Mouse (Mus musculus) heart, postnatal 25 days (tissue): ENCODE results near the gene Fam89a. TPM values are rescaled to one million over a fixed set of nuclear protein-coding genes. Genes with fewer than 3 reads are reported as not detected.

ENCODE experiments used
- DNase-seq: peaks from one replicate; pipeline ENCODE4 v3.0.0; 2022; ENCODE audit warnings: low spot score
- intact Hi-C: fragments of 180-260 bp; cut with DNase I; formaldehyde crosslinking; loops from one replicate; pipeline ENCODE4 v1.15.1; 2025
- total RNA-seq, 2 experiments: library from RNA; stranded (reverse); gene quantifications; 2 replicates each; pipeline ENCODE4 v1.2.3; 2021

The Fam89a gene
- 1 to 10 TPM in 1 of 2 experiments, under 1 TPM in 1; 0.78 to 1.2 TPM for total RNA-seq

GRCm38 (mm10) chr8:124751709-124752173 lies at the start of gene Fam89a:
TSS of gene Fam89a (minus strand) at chr8:124751832.
- peak; percentile 10 for DNase-seq
- intact Hi-C loops = no loop called here

DNA sequence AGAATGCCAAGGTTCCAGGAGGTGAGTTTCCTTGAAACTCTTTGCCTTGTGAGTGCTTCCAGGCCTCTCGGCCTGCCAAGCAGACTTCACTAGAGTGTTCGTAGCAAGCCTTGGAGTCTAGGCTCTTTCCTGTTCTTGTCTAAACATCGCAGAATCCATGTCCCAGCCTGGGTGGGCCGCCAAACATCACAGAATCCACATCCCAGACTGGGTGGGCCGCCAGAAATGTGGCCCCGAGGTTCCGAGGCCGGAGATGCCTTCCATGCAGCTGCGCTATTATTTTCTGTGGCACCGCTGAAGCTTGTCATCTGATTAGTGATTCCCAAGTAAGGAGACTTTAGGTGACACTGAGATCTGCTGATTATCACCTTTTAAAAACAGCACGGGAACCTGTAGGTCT lies 48.9 kb upstream of the Fam89a start:
- DNase-seq = no peak
- intact Hi-C loops = no loop called here

- no peak for DNase-seq
- intact Hi-C loops = no loop called here
Measured at GRCm38 (mm10) chr8:124795781-124796488, 44.3 kb upstream of the Fam89a start.

- no peak for DNase-seq
- intact Hi-C loops = no loop called here
Measured at GRCm38 (mm10) chr8:124794486-124794780, 42.8 kb upstream of the Fam89a start.

DNA sequence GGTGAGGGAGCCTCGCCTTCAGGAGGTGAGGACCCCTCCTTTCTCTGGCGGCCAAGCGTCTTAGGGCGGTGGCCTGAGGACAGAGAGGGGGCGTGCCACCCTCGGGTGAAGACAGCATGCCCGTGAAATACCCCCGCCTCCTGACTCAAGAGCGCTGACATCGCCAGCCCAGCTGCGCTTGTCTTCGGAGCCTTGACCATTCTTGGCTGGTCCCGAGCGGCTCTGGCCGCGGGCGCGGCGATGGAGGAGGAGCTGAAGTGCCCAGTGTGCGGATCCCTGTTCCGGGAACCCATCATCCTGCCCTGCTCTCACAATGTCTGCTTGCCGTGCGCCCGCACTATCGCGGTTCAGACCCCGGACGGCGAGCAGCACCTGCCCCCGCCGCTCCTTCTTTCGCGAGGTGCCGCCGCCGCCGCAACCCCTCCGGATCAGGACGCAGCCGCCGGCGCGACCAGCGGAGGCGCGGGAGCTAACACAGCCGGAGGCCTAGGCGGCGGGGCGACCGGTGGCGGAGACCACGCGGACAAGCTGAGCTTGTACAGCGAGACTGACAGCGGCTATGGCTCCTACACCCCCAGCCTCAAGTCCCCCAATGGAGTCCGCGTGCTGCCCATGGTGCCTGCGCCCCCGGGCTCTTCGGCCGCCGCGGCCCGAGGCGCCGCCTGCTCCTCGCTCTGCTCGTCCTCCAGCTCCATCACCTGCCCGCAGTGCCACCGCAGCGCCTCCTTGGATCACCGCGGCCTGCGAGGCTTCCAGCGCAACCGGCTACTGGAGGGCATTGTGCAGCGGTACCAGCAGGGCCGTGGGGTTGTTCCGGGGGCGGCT lies 42.2 kb upstream of the Fam89a start:
- DNase-seq = no peak
- intact Hi-C loops = no loop called here

DNA sequence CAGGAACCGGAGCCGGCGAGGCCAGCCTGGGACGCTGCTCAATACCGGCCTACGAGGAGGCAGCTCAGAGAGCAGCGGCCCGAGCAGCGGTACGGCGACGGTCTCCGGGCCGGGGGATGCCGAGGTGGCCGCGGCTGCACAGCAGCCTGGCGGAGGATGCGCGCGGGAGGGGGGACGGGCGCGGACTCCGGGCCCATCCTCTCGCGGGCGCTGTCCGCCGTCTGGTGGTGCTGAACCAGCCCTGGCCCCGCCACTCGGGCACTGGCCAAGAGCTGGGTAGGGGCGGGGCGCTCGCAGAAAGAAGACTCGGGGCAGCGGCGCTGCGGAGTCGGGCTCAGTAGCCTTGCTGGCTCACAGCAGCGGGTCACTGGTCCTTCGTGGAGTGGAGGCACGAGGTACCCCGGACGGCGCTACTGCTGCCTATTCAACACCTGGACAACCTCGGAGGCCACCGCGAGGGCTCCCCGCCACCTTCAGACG lies 41.6 kb upstream of the Fam89a start:
- intact Hi-C loops = no loop called here
- DNase-seq = peak; percentile 54

- DNase-seq = no peak
- intact Hi-C loops = no loop called here
Measured at GRCm38 (mm10) chr8:124792708-124793107, 41.1 kb upstream of the Fam89a start, which contains the start of gene Trim67. TSS of gene Trim67 (plus strand) at chr8:124793092.

- intact Hi-C loops = no loop called here
- no peak for DNase-seq
Measured at GRCm38 (mm10) chr8:124792186-124792585, 40.6 kb upstream of the Fam89a start.

DNA sequence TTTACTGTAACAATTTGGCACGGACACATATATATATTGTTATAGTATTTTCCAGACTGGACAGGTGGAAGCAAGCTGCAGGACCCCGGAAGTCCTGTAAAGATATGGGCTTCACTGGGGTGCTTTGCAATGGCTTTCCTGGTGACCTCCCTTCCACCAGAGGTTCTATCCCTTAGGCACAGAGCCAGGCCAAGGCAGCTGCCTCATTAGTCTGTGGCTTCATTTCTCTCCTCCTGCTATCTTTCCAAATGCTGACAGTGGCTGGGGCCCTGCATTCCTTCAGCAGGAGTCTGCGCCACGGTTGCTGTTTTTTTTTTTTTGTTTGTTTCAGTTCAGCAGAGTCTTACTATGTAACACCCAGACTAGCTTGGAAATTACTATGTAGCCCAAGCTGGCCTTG lies 40.1 kb upstream of the Fam89a start:
- intact Hi-C loops = no loop called here
- DNase-seq = no peak

- intact Hi-C loops = no loop called here
- DNase-seq = no peak
Measured at GRCm38 (mm10) chr8:124790676-124791075, 39.0 kb upstream of the Fam89a start.

GRCm38 (mm10) chr8:124784613-124785012 lies 33.0 kb upstream of the Fam89a start:
- intact Hi-C loops = no loop called here
- DNase-seq = no peak

DNA sequence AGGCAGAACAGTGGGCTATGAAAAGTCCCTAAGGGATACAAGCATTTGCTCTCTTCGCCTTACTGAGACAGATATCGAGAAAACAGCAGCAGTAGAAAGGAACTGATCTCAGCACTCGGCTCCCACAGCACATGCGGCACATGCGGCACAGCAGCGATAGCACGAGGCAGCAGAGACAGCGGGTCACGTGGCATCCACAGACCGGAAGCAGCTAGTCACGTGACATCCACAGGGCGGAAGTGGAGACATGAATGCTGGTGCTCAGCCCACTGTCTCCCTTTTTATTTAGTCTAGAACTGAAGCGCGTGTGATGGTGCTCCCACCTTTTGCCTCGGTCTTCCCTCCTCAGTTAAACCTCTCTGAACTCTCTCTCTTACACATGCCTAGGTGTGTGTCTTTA lies 31.6 kb upstream of the Fam89a start:
- no peak for DNase-seq
- intact Hi-C loops = no loop called here

GRCm38 (mm10) chr8:124782431-124782830 lies 30.8 kb upstream of the Fam89a start:
- intact Hi-C loops = no loop called here
- no peak for DNase-seq

DNA sequence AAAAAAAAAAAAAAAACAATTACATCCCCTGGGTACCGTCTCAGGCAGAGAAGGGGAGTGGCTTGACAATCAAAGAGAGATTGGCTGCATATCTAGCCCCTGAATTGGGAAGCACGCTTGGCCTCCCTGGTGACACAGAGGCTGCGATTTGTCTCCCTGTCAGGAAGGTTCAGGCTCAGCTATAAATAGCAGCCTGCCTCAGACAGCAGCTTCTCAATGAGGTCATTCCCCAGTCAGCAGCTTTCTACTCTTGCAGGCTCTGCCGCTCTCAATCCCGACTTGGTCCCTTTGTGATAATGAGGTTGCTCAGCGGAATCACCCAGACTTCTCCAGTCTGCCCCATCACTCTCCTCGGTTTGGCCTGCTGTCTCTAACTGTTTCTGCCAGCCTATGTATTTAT lies 28.6 kb upstream of the Fam89a start:
- intact Hi-C loops = no loop called here
- peak; percentile 14 for DNase-seq

DNA sequence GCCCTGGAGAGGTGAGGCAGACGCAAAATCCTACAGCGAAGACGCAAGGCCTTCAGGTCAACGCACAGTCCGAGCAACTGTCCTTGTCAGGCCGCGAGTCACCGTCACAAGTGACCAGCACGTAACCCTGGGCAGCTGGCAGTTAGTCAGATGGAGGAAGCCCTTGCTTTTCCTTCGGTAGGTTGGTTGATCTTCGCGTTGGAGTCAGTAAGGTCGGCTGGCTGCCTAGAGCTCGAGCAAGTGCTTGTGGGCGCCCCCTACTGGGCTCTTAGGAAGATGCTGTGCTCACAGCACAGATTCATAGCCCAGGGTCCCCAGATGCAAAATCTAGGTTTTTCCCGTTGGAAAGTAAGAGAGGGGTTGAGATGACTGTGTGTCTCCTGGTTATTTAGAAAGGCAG lies 24.1 kb upstream of the Fam89a start:
- no peak for DNase-seq
- intact Hi-C loops = loop anchor here (5.0 kb wide), 1 partner anchor 33 kb away; no protein-coding TSS in a partner anchor

GRCm38 (mm10) chr8:124772389-124772788 lies 20.8 kb upstream of the Fam89a start:
- no peak for DNase-seq
- intact Hi-C loops = no loop called here

DNA sequence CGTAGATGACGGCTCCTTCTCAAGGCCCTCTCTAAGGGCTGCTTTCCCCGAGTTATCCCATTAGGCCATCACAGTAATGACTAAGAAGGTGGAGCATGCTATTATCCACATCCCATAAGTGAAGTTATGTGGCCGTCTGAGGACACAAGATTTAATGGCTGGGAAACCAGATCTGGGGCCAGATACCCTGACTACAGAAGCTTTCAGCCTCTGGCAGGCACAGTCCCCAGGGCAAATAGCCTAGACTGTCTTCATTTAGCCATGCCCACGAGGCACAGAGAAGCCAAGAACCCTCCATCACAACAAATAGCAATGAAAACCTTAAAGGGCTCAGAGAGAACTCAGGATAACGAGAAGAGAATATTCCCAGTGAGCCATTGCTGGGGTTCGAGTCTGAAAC lies 11.4 kb upstream of the Fam89a start:
- intact Hi-C loops = no loop called here
- DNase-seq = no peak

- DNase-seq = no peak
- intact Hi-C loops = no loop called here
Measured at GRCm38 (mm10) chr8:124758544-124758943, 6.9 kb upstream of the Fam89a start.

- intact Hi-C loops = no loop called here
- DNase-seq = no peak
Measured at GRCm38 (mm10) chr8:124756601-124757000, 5.0 kb upstream of the Fam89a start.

DNA sequence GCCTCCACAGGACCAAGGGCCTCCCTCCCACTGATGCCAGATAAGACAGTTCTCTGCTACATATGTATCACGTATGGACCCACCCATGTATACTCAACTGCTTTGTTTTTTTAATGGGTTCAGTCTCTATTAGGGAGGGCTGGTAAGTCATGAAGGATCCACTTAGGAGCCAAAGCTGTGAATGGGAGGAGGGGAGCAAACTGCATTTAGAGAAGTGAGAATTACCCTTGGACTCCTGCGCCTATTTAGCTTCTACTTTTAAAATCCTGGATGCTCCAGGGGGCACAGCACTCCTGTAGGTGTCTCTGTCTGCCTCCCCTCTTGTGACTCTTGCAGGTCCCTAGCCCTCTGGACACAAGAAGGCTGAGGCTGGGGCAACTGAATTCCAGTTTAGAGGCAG lies 4.5 kb upstream of the Fam89a start:
- DNase-seq = no peak
- intact Hi-C loops = no loop called here

GRCm38 (mm10) chr8:124755481-124755880 lies 3.8 kb upstream of the Fam89a start:
- intact Hi-C loops = no loop called here
- no peak for DNase-seq
